Mouse (Mus musculus) thymus, postnatal 0 days (tissue): ENCODE data around the gene Dnajb4. TPM values are rescaled to one million over a fixed set of nuclear protein-coding genes. Genes with fewer than 3 reads are reported as not detected.
A peak's percentile ranks its signal among the peaks of the same experiment; 100 is the strongest.
"Not testable (repeated sequence)": the region's sequence is repeated elsewhere in the genome, so short reads cannot be mapped to it uniquely, and the experiment has no call there.

ENCODE experiments used
- DNase-seq: peaks from one replicate; pipeline ENCODE4 v3.0.0-alpha.2; 2015; ENCODE audit warnings: low spot score
- polyA plus RNA-seq: library from polyadenylated mRNA; unstranded; fragments of >200 nt; fragmentation: Nextera tagmentation; extraction: Ambion mirVana; gene quantifications from 2 replicates; pipeline ENCODE4 v1.2.1, GENCODE M21; 2015

The Dnajb4 gene
- polyA plus RNA-seq, 1 experiment from 2014 or later, result 37.0 TPM

- DNase-seq, result no peak
Measured at GRCm38 (mm10) chr3:152149449-152149848, 60.7 kb downstream of the Dnajb4 start.

GRCm38 (mm10) chr3:152147085-152147831, 62.8 kb downstream of the Dnajb4 start:
- no peak for DNase-seq

GRCm38 (mm10) chr3:152145186-152145585, 64.9 kb downstream of the Dnajb4 start:
- DNase-seq, result no peak

- DNase-seq, result peak; percentile 19
Measured at GRCm38 (mm10) chr3:152142989-152143695, 67.0 kb downstream of the Dnajb4 start.

GRCm38 (mm10) chr3:152142146-152142545, 68.0 kb downstream of the Dnajb4 start:
- DNase-seq, result no peak

- DNase-seq, result not testable (repeated sequence)
Measured at GRCm38 (mm10) chr3:152139308-152139707, 70.8 kb downstream of the Dnajb4 start.

- not testable (repeated sequence) for DNase-seq
Measured at GRCm38 (mm10) chr3:152136106-152136505, 74.0 kb downstream of the Dnajb4 start.

GRCm38 (mm10) chr3:152133621-152134020, 76.5 kb downstream of the Dnajb4 start:
- no peak for DNase-seq

- DNase-seq, result no peak
Measured at GRCm38 (mm10) chr3:152130963-152131362, 79.1 kb downstream of the Dnajb4 start.

- not testable (repeated sequence) for DNase-seq
Measured at GRCm38 (mm10) chr3:152129426-152129825, 80.7 kb downstream of the Dnajb4 start.

- DNase-seq, result no peak
Measured at GRCm38 (mm10) chr3:152128631-152129030, 81.5 kb downstream of the Dnajb4 start.

Other genes starting within 250 kb of the Dnajb4 start
- 1.1 and 1.4 TPM in 2 replicates for gene Gipc2, start 44.1 kb downstream of the Dnajb4 start, polyA plus RNA-seq
- gene Fubp1, start 120 bp upstream of the Dnajb4 start, polyA plus RNA-seq, result 234 and 249 TPM in 2 replicates
- 0.59 and 1.2 TPM in 2 replicates for gene Nexn, start 56.0 kb upstream of the Dnajb4 start, polyA plus RNA-seq
- gene Miga1, start 130.1 kb upstream of the Dnajb4 start, polyA plus RNA-seq, result 13.1 and 14.4 TPM in 2 replicates
- gene Usp33, start 136.2 kb upstream of the Dnajb4 start, polyA plus RNA-seq, result 30.4 and 35.4 TPM in 2 replicates
- 41.7 and 44.6 TPM in 2 replicates for gene Zzz3, start 185.2 kb upstream of the Dnajb4 start, polyA plus RNA-seq